Mouse (Mus musculus) MEL (cell line): ENCODE results near the gene Krt83.

ENCODE experiments used
- CTCF ChIP-seq, 3 experiments: IDR thresholded peaks in 2 of 3; conservative IDR thresholded peaks in 1 of 3; 2 replicates each; pipeline ENCODE4 v1.5.1; 2011 to 2012; ENCODE audit warnings: low read length in 3 of 3, low read depth in 2 of 3, mild to moderate bottlenecking in 2 of 3, improper control_type of control experiment in 1 of 3, inconsistent platforms in 1 of 3, mixed read lengths in 1 of 3, moderate library complexity in 1 of 3; ENCODE audit not compliant: control insufficient read depth in 1 of 3, insufficient read depth in 1 of 3, poor library complexity in 1 of 3, severe bottlenecking in 1 of 3
- POLR2A ChIP-seq, 2 experiments: IDR thresholded peaks; 2 replicates each; pipeline ENCODE4 v1.6.1; 2011 to 2012; ENCODE audit warnings: low read length in 2 of 2, mild to moderate bottlenecking in 2 of 2, control low read depth in 1 of 2, improper control_type of control experiment in 1 of 2, low read depth in 1 of 2, moderate library complexity in 1 of 2; ENCODE audit not compliant: control insufficient read depth in 1 of 2, insufficient read depth in 1 of 2, poor library complexity in 1 of 2
- ZKSCAN1 ChIP-seq: IDR thresholded peaks from 2 replicates; pipeline ENCODE4 v1.6.1; 2012; ENCODE audit warnings: low read depth, mild to moderate bottlenecking, inconsistent platforms, low read length, improper control_type of control experiment, moderate library complexity

GRCm38 (mm10) chr15:101447444-101447843, 43.9 kb downstream of the Krt83 start, which contains the start of gene Krt88:
- TF ChIP-seq POLR2A (IDR thresholded peaks at IDR 0.05; ENCODE audit: control insufficient read depth in 1 of 2, insufficient read depth in 1 of 2, low read depth in 1 of 2, low read length in 2 of 2, poor library complexity in 1 of 2) (no peak), ZKSCAN1 (no peak), CTCF (IDR thresholded peaks at IDR 0.05 in 2 of 3, conservative IDR thresholded peaks at IDR 0.05 in 1 of 3; ENCODE audit: control insufficient read depth in 1 of 3, insufficient read depth in 1 of 3, low read depth in 2 of 3, low read length in 3 of 3, poor library complexity in 1 of 3, severe bottlenecking in 1 of 3) (no peak)
